Mouse (Mus musculus): ENCODE data around the gene Tagln2. TPM values are rescaled to one million over a fixed set of nuclear protein-coding genes. Genes with fewer than 3 reads are reported as not detected.
A peak's percentile ranks its signal among the peaks of the same experiment; 100 is the strongest.

The Tagln2 gene
- total and polyA plus RNA-seq, 2 experiments from 2014 or later, result 203 to 235 TPM

DNA sequence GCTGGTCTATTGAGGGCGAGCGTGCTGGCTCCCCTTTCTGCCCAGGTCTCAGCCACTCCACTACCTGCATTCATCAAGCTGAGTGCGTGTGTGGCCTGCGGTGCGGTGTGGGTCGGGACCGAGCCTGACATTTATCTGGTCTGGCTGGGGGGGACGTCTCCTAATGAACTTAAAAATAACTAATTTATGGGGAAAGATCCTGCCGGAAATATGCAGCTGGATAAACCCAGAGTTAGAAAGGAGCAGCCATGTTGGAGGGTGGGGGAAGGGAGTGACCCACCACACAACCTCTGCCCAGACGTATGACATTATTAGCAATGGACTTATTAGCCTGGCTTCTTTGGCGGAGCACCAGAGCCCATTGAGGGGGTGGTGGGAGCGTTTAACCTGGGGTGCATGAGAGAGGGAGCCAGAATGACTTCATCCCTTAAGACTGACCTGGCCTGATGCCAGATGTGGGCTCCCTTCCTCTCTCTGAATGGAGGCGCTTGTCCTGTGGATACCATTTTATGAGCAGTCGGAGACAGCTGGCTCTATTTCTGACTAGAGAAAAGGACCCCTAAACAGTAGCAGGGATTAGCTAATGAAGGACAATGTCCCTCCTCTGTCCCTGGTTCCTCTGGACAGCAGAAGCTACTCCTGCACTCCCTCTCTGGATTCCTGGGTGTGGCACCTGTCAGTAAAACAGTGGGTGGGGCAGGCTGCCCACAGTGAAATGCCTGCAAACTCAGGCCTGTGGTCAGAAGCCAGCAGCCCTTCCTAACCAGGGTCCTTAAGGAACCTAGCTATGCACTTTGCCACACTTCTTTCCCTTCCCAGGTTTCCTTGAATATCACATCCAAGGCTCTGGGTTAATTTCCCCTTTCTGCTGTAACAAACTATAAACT, 3.5 kb downstream of the Tagln2 start:
- peak; percentile 49 for DNase-seq (ENCODE audit: low spot score)
- TF ChIP-seq CTCF (IDR thresholded peaks at IDR 0.05; ENCODE audit: low read depth) (no peak), EP300 (IDR thresholded peaks at IDR 0.05; ENCODE audit: low read depth) (no peak)
- H3K4me3 ChIP-seq (ENCODE audit: low read depth, low read length), result peak overlapping the region; percentile 65
- H3K4me2 ChIP-seq (ENCODE audit: low read depth, low read length), result peak overlapping the region; percentile 63
- no peaks in the 10 kb centered on the region for H3K27me3 ChIP-seq (ENCODE audit: control insufficient read depth, insufficient read depth, low read length)
- 19% methylated on average over 14 of the region's 14 CpGs for WGBS
- H3K27ac ChIP-seq (ENCODE audit: low read depth), result peak overlapping the region; percentile 92
- H3K4me1 ChIP-seq (ENCODE audit: control insufficient read depth, insufficient read depth), result peaks cover 32% of the 10 kb centered on the region
- no peak for ATAC-seq (ENCODE audit: insufficient read depth, low read depth)
- peak overlapping the region; percentile 18 for H3K9ac ChIP-seq (replicated peaks; ENCODE audit: low read depth, low read length)
- H3K36me3 ChIP-seq (replicated peaks; ENCODE audit: control insufficient read depth, insufficient read depth, low read length), result peaks cover 38% of the 10 kb centered on the region
- no peaks in the 10 kb centered on the region for H3K9me3 ChIP-seq (replicated peaks; ENCODE audit: control insufficient read depth, low read length)

DNA sequence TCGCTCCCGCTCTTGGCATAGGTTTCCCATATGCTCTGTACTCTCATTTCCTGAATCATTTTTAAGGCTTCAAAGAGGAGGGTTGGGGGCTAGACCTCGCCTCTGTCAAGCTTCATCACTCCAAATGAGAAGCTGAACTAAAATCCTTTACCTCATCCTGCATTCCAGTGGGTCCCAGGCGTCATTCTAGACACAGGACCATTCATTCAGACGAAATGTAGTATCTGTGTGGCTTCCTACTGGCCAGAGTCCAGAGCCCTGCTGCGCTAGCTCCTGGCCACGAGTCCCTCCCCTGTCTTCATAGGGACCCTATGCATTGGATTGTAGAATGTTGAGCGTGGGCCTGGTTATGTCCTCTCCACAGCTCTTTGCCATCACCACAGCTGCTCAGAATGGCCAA, 4.9 kb downstream of the Tagln2 start:
- no peak for TF ChIP-seq EP300 (IDR thresholded peaks at IDR 0.05; ENCODE audit: low read depth)
- H3K27ac ChIP-seq (ENCODE audit: low read depth), result no peak overlapping the region
- ATAC-seq (ENCODE audit: insufficient read depth, low read depth) (no peak), DNase-seq (ENCODE audit: low spot score) (no peak)
- H3K27me3 ChIP-seq (ENCODE audit: control insufficient read depth, insufficient read depth, low read length), result no peaks in the 10 kb centered on the region
- WGBS, result 55% methylated on average over 8 of the region's 8 CpGs
- H3K36me3 ChIP-seq (replicated peaks; ENCODE audit: control insufficient read depth, insufficient read depth, low read length), result peaks cover 44% of the 10 kb centered on the region
- peak overlapping the region; percentile 63; the same call in 1 of the 2 replicates for H3K4me2 ChIP-seq (ENCODE audit: low read depth, low read length)
- no peaks in the 10 kb centered on the region for H3K9me3 ChIP-seq (replicated peaks; ENCODE audit: control insufficient read depth, low read length)
- H3K9ac ChIP-seq (replicated peaks; ENCODE audit: low read depth, low read length), result no peak overlapping the region
- 0 out of 2 replicates have a peak overlapping the region, but pooled peaks have one; percentile 18 for H3K4me3 ChIP-seq (ENCODE audit: low read depth, low read length)
- peaks cover 26% of the 10 kb centered on the region for H3K4me1 ChIP-seq (ENCODE audit: control insufficient read depth, insufficient read depth)

DNA sequence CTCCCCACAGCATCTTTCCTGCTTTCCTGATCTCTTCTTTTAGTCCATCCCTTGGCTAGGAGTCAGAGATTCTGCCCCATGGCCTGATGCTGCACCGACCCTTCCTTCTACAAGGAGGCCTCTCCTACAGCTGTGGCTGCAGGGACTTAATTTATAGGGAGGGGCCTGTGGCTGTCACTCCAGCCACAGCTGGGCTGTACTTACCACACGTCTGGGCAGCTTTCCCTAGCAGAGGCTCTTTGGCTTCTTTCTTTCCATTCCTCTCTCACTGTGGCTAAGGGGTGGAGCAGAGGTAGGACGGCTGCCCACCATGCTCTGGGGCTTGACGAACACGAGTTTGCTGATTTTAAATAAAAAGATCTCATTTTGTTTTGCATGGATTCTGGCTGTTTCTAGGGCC, 7.2 kb downstream of the Tagln2 start:
- no peak overlapping the region for H3K9ac ChIP-seq (replicated peaks; ENCODE audit: low read depth, low read length)
- no peaks in the 10 kb centered on the region for H3K9me3 ChIP-seq (replicated peaks; ENCODE audit: control insufficient read depth, low read length)
- no peak for TF ChIP-seq EP300 (IDR thresholded peaks at IDR 0.05; ENCODE audit: low read depth)
- TF ChIP-seq CTCF (IDR thresholded peaks at IDR 0.05; ENCODE audit: low read depth), result no peak
- no peak overlapping the region for H3K4me2 ChIP-seq (ENCODE audit: low read depth, low read length)
- H3K36me3 ChIP-seq (replicated peaks; ENCODE audit: control insufficient read depth, insufficient read depth, low read length), result peaks cover 44% of the 10 kb centered on the region
- DNase-seq (ENCODE audit: low spot score), result no peak
- 56% methylated on average over 5 of the region's 5 CpGs for WGBS
- H3K4me1 ChIP-seq (ENCODE audit: control insufficient read depth, insufficient read depth), result peaks cover 21% of the 10 kb centered on the region
- H3K27me3 ChIP-seq (ENCODE audit: control insufficient read depth, insufficient read depth, low read length), result no peaks in the 10 kb centered on the region
- ATAC-seq (ENCODE audit: insufficient read depth, low read depth), result no peak
- H3K27ac ChIP-seq (ENCODE audit: low read depth), result peak overlapping the region; percentile 26; the same call in 1 of the 2 replicates
- H3K4me3 ChIP-seq (ENCODE audit: low read depth, low read length), result no peak overlapping the region

DNA sequence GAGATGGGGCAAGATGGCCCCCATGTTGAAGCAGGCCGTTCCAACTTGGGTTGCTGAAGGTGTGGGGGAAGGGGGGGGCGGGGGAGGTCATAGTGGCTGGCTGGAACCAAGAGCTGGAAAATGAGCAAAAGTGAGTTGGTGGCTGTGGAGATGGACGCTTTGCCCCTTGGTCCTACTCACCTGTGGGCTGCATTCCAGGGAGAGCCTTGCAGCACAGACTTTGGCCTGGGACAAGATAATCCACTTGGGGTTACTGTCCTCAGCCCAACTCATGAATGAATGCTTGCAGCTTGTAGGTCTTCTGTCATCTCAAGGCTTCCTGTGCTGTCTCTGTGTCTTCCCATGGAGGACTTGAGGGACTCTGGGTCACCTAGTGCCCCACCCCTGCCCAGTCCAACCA, 7.9 kb downstream of the Tagln2 start:
- Histone ChIP-seq H3K9ac (replicated peaks; ENCODE audit: low read depth, low read length) (no peak overlapping the region), H3K4me3 (ENCODE audit: low read depth, low read length) (no peak overlapping the region), H3K9me3 (replicated peaks; ENCODE audit: control insufficient read depth, low read length) (no peaks in the 10 kb centered on the region), H3K36me3 (replicated peaks; ENCODE audit: control insufficient read depth, insufficient read depth, low read length) (peaks cover 44% of the 10 kb centered on the region), H3K4me1 (ENCODE audit: control insufficient read depth, insufficient read depth) (peaks cover 20% of the 10 kb centered on the region), H3K4me2 (ENCODE audit: low read depth, low read length) (no peak overlapping the region), H3K27me3 (ENCODE audit: control insufficient read depth, insufficient read depth, low read length) (no peaks in the 10 kb centered on the region), H3K27ac (ENCODE audit: low read depth) (peak overlapping the region; percentile 26; the same call in 1 of the 2 replicates)
- TF ChIP-seq CTCF (IDR thresholded peaks at IDR 0.05; ENCODE audit: low read depth), result no peak
- TF ChIP-seq EP300 (IDR thresholded peaks at IDR 0.05; ENCODE audit: low read depth), result no peak
- no peak for ATAC-seq (ENCODE audit: insufficient read depth, low read depth)
- WGBS, result 72% methylated on average over 3 of the region's 3 CpGs
- no peak for DNase-seq (ENCODE audit: low spot score)

DNA sequence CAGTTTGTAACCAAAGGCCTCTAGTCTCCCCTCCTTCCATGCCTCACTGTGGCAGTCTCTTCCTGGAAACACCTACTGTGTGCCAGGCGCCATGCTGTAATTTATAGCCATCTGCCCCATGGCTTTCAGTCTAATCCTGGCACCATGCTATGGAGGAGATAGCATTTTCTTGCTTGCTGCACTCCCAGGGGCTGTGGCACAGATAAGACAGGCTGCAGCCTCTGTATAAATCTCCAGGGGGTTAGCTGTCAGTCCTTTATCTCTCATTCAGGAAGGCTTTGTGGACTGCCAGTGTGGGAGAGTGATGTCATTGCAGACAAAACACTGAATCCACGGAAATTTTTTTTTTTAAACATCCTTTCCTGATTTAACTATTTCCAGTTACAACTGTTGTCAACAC, 8.3 kb downstream of the Tagln2 start:
- TF ChIP-seq CTCF (IDR thresholded peaks at IDR 0.05; ENCODE audit: low read depth) (no peak), EP300 (IDR thresholded peaks at IDR 0.05; ENCODE audit: low read depth) (0 out of 2 replicates have a peak, but pooled peaks have one; percentile 6)
- Histone ChIP-seq H3K4me2 (ENCODE audit: low read depth, low read length) (no peak overlapping the region), H3K27ac (ENCODE audit: low read depth) (peak overlapping the region; percentile 26), H3K4me1 (ENCODE audit: control insufficient read depth, insufficient read depth) (peaks cover 23% of the 10 kb centered on the region), H3K9ac (replicated peaks; ENCODE audit: low read depth, low read length) (no peak overlapping the region), H3K4me3 (ENCODE audit: low read depth, low read length) (no peak overlapping the region), H3K27me3 (ENCODE audit: control insufficient read depth, insufficient read depth, low read length) (no peaks in the 10 kb centered on the region), H3K9me3 (replicated peaks; ENCODE audit: control insufficient read depth, low read length) (no peaks in the 10 kb centered on the region), H3K36me3 (replicated peaks; ENCODE audit: control insufficient read depth, insufficient read depth, low read length) (peaks cover 44% of the 10 kb centered on the region)
- DNase-seq (ENCODE audit: low spot score), result no peak
- WGBS, result 39% methylated on average over 2 of the region's 2 CpGs
- ATAC-seq (ENCODE audit: insufficient read depth, low read depth), result peak; percentile 24; the same call in 1 of the 2 replicates

Measured in heart, postnatal 0 days (tissue).